Mouse (Mus musculus) forebrain, postnatal 0 days (tissue): ENCODE measurements around the gene Efcab6. TPM values are rescaled to one million over a fixed set of nuclear protein-coding genes. Genes with fewer than 3 reads are reported as not detected.

Experiments used
- ATAC-seq: fragments of 200-750 bp; cut with Nextera tagmentation; 2 replicates; pipeline ENCODE4 v1.8.0; 2017; ENCODE audit warnings: mild to moderate bottlenecking, moderate library complexity
- DNase-seq: peaks from one replicate; pipeline ENCODE4 v3.0.0-alpha.2; 2015
- H3K27ac ChIP-seq: fragments of 300-500 bp; sonication (generic); 2 replicates; pipeline ENCODE4 v1.5.1; 2014; ENCODE audit warnings: low read depth, mild to moderate bottlenecking, antibody characterized with exemption, low read length, moderate library complexity, mixed read lengths
- H3K27me3 ChIP-seq: fragments of 300-500 bp; sonication (generic); 2 replicates; pipeline ENCODE4 v1.6.1; 2014; ENCODE audit warnings: mild to moderate bottlenecking, low read length, mixed read lengths; ENCODE audit not compliant: insufficient read depth
- H3K36me3 ChIP-seq: fragments of 300-500 bp; sonication (generic); 2 replicates; pipeline ENCODE4 v1.6.1; 2014; ENCODE audit warnings: mild to moderate bottlenecking, moderate library complexity; ENCODE audit not compliant: insufficient read depth
- H3K4me1 ChIP-seq: fragments of 300-500 bp; sonication (generic); 2 replicates; pipeline ENCODE4 v1.6.1; 2014; ENCODE audit warnings: antibody characterized with exemption; ENCODE audit not compliant: insufficient read depth
- H3K4me2 ChIP-seq: fragments of 300-500 bp; sonication (generic); 2 replicates; pipeline ENCODE4 v1.6.1; 2014; ENCODE audit warnings: low read depth, mild to moderate bottlenecking, moderate library complexity
- H3K4me3 ChIP-seq: fragments of 300-500 bp; sonication (generic); 2 replicates; pipeline ENCODE4 v1.5.1; 2014; ENCODE audit warnings: low read depth, low read length, mixed read lengths
- H3K9ac ChIP-seq: fragments of 300-500 bp; sonication (generic); 2 replicates; pipeline ENCODE4 v1.6.1; 2014; ENCODE audit warnings: mild to moderate bottlenecking
- H3K9me3 ChIP-seq: fragments of 300-500 bp; sonication (generic); 2 replicates; pipeline ENCODE4 v1.6.1; 2016; ENCODE audit warnings: low read length
- CTCF ChIP-seq: sonication (generic); IDR thresholded peaks from 2 replicates; pipeline ENCODE4 v1.5.1; 2016; ENCODE audit warnings: antibody characterized with exemption, control low read depth, low read depth
- WGBS: fragments of 180-500 bp; shearing (Covaris S2); extraction: QIAGEN DNeasy Blood & Tissue Kit; methylation state at CpG from one replicate; pipeline ENCODE4 v1.1.7; 2014; 5-methylcytosine and 5-hydroxymethylcytosine counted together
- polyA plus RNA-seq: library from polyadenylated mRNA; unstranded; fragments of >200 nt; fragmentation: Nextera tagmentation; extraction: Ambion mirVana; gene quantifications from 2 replicates; pipeline ENCODE4 v1.2.1, GENCODE M21; 2015
- total RNA-seq: library from RNA; depleted of rRNA; stranded (reverse); fragments of >200 nt; gene quantifications from 2 replicates; pipeline ENCODE4 v1.2.3, GENCODE M21; 2014; rRNA removed

Gene Efcab6
- total and polyA plus RNA-seq, 2 experiments from 2014 or later, result 4.4 to 6.0 TPM

DNA sequence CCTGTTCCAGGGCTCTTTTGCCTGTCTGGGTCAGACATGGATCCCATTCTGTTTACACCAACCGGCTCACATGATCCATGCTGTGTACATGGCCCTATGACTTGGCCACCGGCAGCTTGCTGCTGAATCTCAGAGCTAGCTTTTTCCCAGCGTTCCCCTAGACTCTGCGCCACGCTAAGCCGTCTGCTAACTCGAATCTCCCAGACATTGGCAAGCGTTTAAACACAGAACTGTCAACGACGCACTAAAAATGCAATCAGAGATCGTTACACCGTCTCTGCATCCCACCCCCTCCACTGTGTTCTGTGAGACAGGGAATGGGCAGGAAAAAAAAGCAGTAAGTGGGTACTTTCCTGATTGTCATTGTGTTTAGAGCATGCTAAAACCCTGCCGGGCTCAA, 236.0 kb downstream of the Efcab6 start:
- H3K4me2 ChIP-seq, result no peak overlapping the region
- peaks cover 31% of the 10 kb centered on the region for H3K4me1 ChIP-seq
- ATAC-seq (peak; percentile 88), DNase-seq (peak; percentile 83)
- no peaks in the 10 kb centered on the region for H3K27me3 ChIP-seq
- no peaks in the 10 kb centered on the region for H3K9me3 ChIP-seq
- H3K9ac ChIP-seq, result 0 out of 2 replicates have a peak overlapping the region, but pooled peaks have one; percentile 1
- no peak for TF ChIP-seq CTCF
- H3K36me3 ChIP-seq, result peaks cover 10% of the 10 kb centered on the region; the same call in 1 of the 2 replicates
- WGBS, result 31% methylated on average over 13 of the region's 13 CpGs
- no peak overlapping the region for H3K4me3 ChIP-seq
- peak overlapping the region; percentile 79 for H3K27ac ChIP-seq

DNA sequence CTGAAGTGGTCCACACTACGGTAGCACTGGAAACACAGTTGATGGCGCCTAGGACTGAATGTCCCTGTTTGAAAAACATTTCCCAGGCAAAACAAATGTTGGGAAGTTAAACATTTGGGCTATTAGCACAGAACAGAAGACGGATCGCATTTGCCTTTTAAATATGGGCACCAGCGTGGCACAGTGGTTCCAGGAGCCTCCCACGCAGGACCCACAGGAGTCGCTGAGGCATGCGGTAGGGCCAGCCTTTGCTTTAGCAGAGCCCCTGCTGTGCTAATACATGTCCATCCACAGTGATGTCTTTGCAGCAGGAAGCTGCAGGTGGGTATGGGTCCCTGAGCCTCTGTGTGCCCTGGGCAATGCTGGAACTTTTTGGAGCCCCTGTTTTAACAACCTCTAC, 237.2 kb downstream of the Efcab6 start:
- Histone ChIP-seq H3K4me2 (no peak overlapping the region), H3K4me3 (no peak overlapping the region), H3K4me1 (peaks cover 30% of the 10 kb centered on the region), H3K9ac (no peak overlapping the region), H3K36me3 (peaks cover 14% of the 10 kb centered on the region; the same call in 1 of the 2 replicates), H3K27ac (peak overlapping the region; percentile 79; the same call in 1 of the 2 replicates), H3K27me3 (no peaks in the 10 kb centered on the region), H3K9me3 (no peaks in the 10 kb centered on the region)
- WGBS, result 56% methylated on average over 8 of the region's 8 CpGs
- ATAC-seq, result no peak
- TF ChIP-seq CTCF, result no peak
- DNase-seq, result no peak

Other genes with a start within 250 kb of the Efcab6 start
- gene Sult4a1, start 40.4 kb upstream of the Efcab6 start, total RNA-seq, result 157 and 179 TPM in 2 replicates
- gene Sult4a1, start 40.4 kb upstream of the Efcab6 start, polyA plus RNA-seq, result 132 and 140 TPM in 2 replicates
- not detected in 2 replicates for gene Pnpla5, start 57.8 kb upstream of the Efcab6 start, total RNA-seq
- gene Pnpla5, start 57.8 kb upstream of the Efcab6 start, polyA plus RNA-seq, result not detected in 2 replicates
- 5.2 and 5.6 TPM in 2 replicates for gene Pnpla3, start 102.5 kb upstream of the Efcab6 start, total RNA-seq
- gene Pnpla3, start 102.5 kb upstream of the Efcab6 start, polyA plus RNA-seq, result 2.4 and 3.0 TPM in 2 replicates
- gene Samm50, start 126.9 kb upstream of the Efcab6 start, total RNA-seq, result 36.6 and 37.2 TPM in 2 replicates
- gene Samm50, start 126.9 kb upstream of the Efcab6 start, polyA plus RNA-seq, result 88.3 and 93.8 TPM in 2 replicates
- gene Parvb, start 166.7 kb upstream of the Efcab6 start, total RNA-seq, result 3.8 and 9.4 TPM in 2 replicates
- gene Parvb, start 166.7 kb upstream of the Efcab6 start, polyA plus RNA-seq, result 2.7 and 4.3 TPM in 2 replicates